Mouse (Mus musculus) frontal cortex, postnatal 25 days (tissue): Measurements from ENCODE around the gene Tnfrsf18.

Experiments used
- DNase-seq, 2 experiments: peaks; one replicate each; pipeline ENCODE4 v3.0.0; 2022; ENCODE audit warnings: low spot score in 2 of 2

Tnfrsf18 gene

DNA sequence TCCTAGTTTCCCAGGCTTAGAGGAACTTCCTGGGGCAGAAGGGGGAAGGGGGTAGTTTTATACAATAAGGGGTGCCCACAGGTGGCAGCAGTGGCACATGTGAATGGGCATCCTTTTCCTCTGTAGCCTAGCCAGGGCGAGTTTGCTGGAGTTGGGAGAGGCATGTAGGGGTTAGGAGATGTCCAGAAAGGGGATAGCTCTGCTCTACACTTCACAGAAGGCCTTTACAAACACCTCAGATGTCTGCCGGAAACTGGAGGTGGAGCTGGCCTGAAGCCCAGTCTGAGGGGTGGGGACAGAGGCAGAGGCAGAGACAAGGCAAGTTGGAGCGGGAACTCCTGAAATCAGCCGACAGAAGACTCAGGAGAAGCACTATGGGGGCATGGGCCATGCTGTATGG lies at the start of gene Tnfrsf18:
Tnfrsf18 (plus strand) TSS at position 152 of the 400 bp plus-strand sequence.
- peak in 1 of 2 experiments; percentile 22 for DNase-seq

GRCm38 (mm10) chr4:155981436-155982082 lies 44.4 kb upstream of the Tnfrsf18 start:
- no peak for DNase-seq

DNA sequence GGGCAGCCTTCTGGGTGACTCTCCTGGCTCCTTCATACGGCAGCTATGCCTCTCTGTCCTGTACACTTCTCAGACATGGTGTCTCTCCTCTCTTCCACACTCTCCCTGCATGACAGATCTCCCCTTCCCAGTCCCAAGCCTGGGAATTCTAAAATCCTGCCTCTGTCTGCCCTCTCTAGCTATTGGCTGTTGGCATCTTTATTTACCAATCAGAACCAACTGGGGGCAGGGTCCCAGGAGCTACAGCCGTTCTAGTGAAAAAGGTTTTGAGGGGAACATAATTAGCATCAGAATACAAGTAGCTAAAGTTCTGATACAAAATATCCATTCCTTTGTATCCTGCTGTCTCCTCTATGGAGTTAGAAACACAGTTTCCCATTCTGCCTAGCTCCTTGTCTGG lies 42.2 kb upstream of the Tnfrsf18 start:
- no peak for DNase-seq

- no peak for DNase-seq
These were observed 34.6 kb upstream of the Tnfrsf18 start for GRCm38 (mm10) chr4:155991211-155991907.

DNA sequence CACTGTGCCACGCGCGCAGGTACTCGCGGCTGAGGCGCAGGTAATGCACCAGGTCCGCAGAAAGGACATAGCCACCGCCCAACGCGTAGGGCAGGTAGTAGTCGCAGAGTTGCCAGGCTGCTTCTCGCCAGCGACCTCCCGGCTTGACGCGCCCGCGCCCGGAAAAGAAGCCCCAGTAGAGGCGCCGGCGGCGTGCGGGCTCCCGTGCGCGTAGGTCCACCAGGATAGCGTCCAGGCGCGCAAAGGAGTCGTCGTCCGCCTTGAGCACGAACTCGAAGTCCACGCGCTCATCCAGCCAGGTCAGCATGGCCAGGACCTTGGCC lies 34.1 kb upstream of the Tnfrsf18 start:
- DNase-seq, result no peak

- DNase-seq, result peak; percentile 83 to 84
These were observed 33.6 kb upstream of the Tnfrsf18 start, which contains the start of the genes B3galt6 and Sdf4 for GRCm38 (mm10) chr4:155992241-155992905. B3galt6 (minus strand) TSS chr4:155992649. Sdf4 (plus strand) TSS chr4:155992872.

DNA sequence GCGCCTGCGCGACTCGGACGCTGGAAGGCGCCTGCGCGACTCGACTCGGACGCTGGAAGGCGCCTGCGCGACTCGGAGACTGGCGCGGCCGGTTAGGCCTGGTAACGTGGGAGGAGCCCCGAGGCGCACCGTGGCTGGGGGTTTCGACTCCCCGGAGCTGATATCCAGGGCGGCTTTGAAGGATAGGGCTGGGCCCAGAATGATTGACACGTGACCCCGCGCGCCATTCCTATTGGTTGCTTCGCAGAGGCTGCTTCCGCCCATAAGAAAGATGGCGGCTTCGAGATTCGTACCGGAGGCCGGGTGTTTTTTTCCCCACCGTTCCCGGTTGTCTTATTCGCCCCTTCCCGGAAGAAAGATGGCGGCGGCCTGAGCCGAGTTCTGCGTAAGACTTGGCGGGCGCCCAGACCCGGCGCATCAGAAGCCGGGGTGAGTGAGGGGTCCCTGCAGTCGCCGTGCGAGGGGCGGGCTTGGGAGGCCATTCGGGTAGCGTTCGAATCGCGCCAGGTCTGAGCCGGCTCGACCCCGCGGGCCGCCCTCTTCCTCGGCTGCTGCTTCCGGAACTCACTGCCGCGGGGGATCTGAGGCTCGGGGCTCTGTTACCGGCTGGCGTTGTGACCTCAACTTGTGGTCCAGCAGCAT lies 32.9 kb upstream of the Tnfrsf18 start:
- DNase-seq, result peak; percentile 94 to 97

- no peak for DNase-seq
These were observed 32.4 kb upstream of the Tnfrsf18 start for GRCm38 (mm10) chr4:155993606-155994005.

DNA sequence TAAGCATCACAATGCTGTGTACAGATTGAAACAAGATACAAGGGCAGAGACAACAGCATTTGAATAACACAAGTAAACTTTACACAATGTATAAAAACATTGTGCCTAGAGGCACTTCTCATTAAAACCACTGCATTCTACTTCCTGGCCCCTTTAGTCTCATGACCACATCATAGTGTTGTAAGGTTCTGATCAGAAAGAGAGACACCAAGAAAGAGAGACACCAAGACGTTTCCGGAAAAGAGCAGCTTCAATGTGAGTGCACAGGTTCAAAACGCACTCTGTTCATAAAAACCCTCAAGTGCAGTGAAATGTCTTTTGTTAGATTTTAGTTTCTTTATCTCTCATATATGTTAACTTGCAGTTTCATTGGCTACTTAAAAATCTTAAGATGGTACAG lies 21.9 kb upstream of the Tnfrsf18 start:
- no peak for DNase-seq

DNA sequence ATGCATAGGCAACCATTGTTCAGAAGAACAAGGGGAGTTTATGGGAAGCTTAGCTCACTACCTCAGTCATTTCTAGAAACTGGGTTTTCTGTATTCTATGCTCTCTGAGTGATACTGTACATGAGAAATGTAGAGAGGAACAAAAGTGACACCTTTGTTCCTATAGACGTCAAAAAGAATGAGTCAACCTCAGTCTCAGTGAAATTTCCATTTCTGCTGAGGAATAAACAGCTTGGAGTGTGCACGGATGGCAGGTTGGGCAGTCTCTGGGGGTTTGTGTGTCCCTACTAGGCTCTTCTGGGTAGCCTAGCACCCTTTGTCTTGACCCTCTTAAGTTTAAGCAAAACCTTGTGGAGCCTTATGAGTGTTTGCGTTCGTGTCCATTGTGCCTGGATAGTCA lies 17.6 kb upstream of the Tnfrsf18 start:
- DNase-seq, result no peak

GRCm38 (mm10) chr4:156013637-156014036 lies 12.3 kb upstream of the Tnfrsf18 start, which contains the start of gene Tnfrsf4:
Tnfrsf4 (plus strand) TSS chr4:156013843.
- no peak for DNase-seq

DNA sequence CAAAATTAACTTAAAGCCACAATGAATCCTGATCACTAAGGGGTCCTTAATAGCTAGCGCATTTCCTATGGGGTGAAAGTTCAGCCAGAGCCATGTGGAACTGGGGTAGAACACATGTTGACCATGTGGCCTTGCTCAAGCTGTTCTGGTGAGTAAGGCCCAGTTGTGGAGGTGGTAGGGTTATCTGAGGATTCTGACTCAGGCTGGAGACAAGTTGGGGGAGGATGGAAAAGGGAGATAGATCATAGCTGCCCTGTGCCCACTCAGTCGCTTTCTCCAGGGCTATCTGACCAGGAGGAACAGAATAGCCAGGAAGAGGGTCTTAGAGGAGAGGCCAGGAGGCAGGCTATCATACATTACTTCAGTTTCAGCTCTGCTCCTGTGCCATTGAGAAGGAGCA lies 11.5 kb upstream of the Tnfrsf18 start:
- no peak for DNase-seq

- no peak for DNase-seq
These were observed 6.2 kb upstream of the Tnfrsf18 start for GRCm38 (mm10) chr4:156019771-156020170.

DNA sequence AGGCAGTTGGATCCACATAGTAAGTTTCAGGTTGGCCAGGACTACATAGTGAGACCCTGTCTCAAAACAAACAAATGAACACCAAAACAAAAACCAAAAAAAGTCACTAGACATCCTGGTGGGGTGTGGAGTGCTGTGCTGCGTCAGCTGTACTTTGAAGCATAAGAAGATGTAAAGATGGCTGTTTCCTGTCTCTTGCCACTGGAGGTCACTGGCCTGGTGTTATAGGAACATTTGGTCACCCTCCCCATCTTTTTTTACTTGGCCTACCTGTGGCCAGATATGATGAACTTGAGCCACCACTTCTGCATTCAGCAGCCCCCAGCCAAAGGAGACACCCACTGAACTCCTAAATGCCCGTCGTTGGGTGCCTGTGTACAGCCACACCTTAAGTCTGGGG lies 4.6 kb upstream of the Tnfrsf18 start:
- no peak for DNase-seq

GRCm38 (mm10) chr4:156021942-156022419 lies 4.0 kb upstream of the Tnfrsf18 start:
- DNase-seq, result no peak

DNA sequence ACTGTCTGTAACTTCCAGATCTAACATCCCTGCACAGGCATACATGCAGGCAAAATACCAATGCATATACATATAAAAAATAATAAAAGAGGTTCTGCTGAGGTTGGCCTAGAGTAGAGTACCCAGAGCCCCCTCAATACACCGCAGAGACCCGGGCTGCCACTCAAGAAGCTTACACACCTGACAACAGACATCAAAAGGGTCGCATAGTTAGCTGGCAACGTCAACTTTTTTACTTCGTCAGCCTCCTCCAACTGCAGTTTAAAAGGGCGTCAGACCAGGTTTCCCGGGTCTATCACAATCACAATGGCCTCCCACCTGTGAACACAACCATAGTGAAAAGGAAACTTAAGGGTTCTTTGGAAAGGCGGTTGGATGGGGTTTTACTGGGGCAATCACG lies 2.4 kb upstream of the Tnfrsf18 start:
- DNase-seq, result no peak

- no peak for DNase-seq
These were observed 1.8 kb upstream of the Tnfrsf18 start for GRCm38 (mm10) chr4:156024184-156024583.

DNA sequence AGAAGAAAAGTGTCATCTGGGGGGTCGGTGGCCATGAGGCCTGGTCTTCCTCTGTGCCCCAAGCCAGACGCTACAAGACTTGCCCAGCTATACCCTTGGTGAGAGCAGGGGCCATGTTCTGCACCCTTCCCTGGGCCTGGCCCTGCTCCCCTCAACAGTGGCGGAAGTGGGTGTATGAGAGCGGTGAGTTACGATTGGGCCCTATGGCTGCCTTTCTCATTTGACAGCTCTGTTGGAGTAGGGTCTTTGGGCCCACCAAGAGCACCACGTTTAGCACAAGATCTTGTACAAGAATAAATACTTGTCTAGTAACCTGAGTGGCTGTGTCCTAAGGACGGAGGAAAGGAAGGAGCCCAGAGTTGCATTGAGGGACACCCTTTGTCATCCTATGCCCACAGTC lies 2.6 kb downstream of the Tnfrsf18 start:
- no peak for DNase-seq

GRCm38 (mm10) chr4:156030651-156031118 lies 4.7 kb downstream of the Tnfrsf18 start:
- DNase-seq, result no peak

GRCm38 (mm10) chr4:156031255-156031592 lies 5.3 kb downstream of the Tnfrsf18 start:
- no peak for DNase-seq

GRCm38 (mm10) chr4:156031593-156032391 lies 5.8 kb downstream of the Tnfrsf18 start:
- peak; percentile 56 to 67 for DNase-seq
